Mouse (Mus musculus): ENCODE results near the gene Fbxl18. TPM values are rescaled to one million over a fixed set of nuclear protein-coding genes. Genes with fewer than 3 reads are reported as not detected.
A peak's percentile ranks its signal among the peaks of the same experiment; 100 is the strongest.

Gene Fbxl18
- polyA plus RNA-seq, 1 experiment from 2014 or later = 32.9 TPM

DNA sequence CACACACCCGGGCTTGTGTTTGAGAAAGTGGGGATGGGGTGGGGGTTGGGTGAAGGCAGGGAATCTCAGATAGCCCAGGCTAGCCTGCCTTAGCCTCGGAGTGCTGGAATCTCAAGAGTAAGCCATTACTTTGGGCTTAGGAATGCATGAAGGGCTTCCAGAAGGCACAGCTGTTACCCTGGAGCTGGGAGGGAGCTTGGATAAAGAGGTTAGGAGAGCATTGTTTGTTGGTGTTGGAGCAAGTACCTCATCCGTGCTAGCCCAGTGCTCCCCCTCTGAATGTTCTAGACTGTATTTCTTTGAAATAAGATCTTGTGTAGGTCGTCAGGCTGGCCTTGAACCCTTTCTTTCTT, 34.2 kb upstream of the Fbxl18 start:
- Histone ChIP-seq H3K27me3 (replicated peaks; ENCODE audit: control insufficient read depth, insufficient read depth, low read length) (peaks cover 7% of the 10 kb centered on the region; the same call in 1 of the 2 replicates), H3K27ac (ENCODE audit: low read depth, low read length) (0 out of 2 replicates have a peak overlapping the region, but pooled peaks have one; percentile 27), H3K36me3 (ENCODE audit: control insufficient read depth, insufficient read depth, low read length) (no peaks in the 10 kb centered on the region), H3K4me3 (ENCODE audit: low read length) (peak overlapping the region; percentile 43), H3K4me2 (ENCODE audit: low read length) (peak overlapping the region; percentile 78), H3K9me3 (ENCODE audit: control insufficient read depth, low read length) (no peaks in the 10 kb centered on the region), H3K9ac (ENCODE audit: low read depth, low read length) (peak overlapping the region; percentile 62), H3K4me1 (ENCODE audit: control insufficient read depth, insufficient read depth, low read depth, low read length) (peaks cover 4% of the 10 kb centered on the region)
- no peak for ATAC-seq
- WGBS = 14% methylated on average over 4 of the region's 4 CpGs

DNA sequence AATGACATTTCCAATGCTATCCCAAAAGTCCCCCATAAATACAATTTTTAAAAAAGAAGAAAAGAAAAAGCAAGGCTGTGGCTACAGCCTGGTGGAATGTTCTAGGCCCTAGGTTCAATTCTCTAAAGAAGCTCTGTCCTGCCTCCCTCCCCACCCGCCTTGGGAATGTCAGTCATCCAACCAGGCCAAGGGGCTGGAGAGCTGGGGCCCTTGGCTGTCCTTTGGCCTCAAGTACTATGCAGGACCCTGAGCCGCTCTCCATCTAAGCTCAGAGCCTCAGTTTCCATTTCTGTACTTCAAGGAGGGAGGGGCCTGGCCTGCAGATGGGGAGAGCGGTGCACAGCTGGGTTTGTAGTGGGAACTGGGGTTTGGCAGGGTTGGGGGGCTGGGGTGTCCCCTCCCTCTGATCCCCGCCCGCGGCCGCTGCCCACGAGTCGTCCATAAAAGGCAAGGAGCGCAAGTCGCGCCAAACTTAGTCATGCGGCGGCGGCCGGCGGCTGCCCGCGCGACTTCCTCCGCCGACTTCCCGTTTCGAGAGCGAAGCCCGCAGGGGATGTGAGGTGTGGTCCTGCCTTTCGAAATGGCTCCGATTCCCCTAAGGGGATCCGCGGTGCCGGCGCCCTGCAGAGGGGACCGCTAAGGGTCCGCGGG, 33.7 kb upstream of the Fbxl18 start:
- Histone ChIP-seq H3K36me3 (ENCODE audit: control insufficient read depth, insufficient read depth, low read length) (no peaks in the 10 kb centered on the region), H3K9me3 (ENCODE audit: control insufficient read depth, low read length) (no peaks in the 10 kb centered on the region), H3K4me3 (ENCODE audit: low read length) (peak overlapping the region; percentile 43), H3K4me1 (ENCODE audit: control insufficient read depth, insufficient read depth, low read depth, low read length) (peaks cover 4% of the 10 kb centered on the region), H3K27ac (ENCODE audit: low read depth, low read length) (0 out of 2 replicates have a peak overlapping the region, but pooled peaks have one; percentile 27), H3K4me2 (ENCODE audit: low read length) (peak overlapping the region; percentile 78), H3K9ac (ENCODE audit: low read depth, low read length) (peak overlapping the region; percentile 62), H3K27me3 (replicated peaks; ENCODE audit: control insufficient read depth, insufficient read depth, low read length) (peaks cover 7% of the 10 kb centered on the region; the same call in 1 of the 2 replicates)
- peak; percentile 43 for ATAC-seq
- WGBS = 3% methylated on average over 35 of the region's 35 CpGs

DNA sequence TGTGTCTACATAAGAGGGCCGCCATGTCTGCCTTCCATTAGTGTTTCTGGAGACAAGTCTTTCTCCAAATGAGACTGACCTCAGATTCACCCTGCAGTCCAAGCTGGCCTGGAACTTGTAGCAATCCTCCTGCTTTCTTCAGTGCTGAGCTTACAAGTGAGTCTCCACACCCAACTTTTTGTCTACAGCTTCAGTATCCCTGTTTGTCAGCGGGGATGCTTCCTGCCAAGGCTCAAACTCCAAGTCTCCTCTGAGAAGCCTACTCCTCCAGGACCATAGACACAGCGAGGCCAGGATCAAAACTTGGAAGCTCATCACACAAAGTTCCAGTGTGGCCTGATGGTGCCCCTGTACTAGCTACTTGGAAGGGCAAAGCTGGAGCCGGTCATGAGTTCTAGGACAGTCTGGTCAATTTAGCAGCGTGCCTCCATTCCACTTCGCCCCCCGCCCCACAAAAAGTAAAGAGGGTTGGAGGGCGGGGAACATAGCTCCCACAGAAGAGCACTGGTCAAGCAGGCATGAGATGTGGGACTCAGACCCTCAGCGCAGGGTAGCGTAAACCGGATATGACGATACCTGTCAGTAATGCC, 32.2 kb upstream of the Fbxl18 start:
- Histone ChIP-seq H3K36me3 (ENCODE audit: control insufficient read depth, insufficient read depth, low read length) (no peaks in the 10 kb centered on the region), H3K4me1 (ENCODE audit: control insufficient read depth, insufficient read depth, low read depth, low read length) (peaks cover 4% of the 10 kb centered on the region), H3K27me3 (replicated peaks; ENCODE audit: control insufficient read depth, insufficient read depth, low read length) (peaks cover 7% of the 10 kb centered on the region; the same call in 1 of the 2 replicates), H3K9me3 (ENCODE audit: control insufficient read depth, low read length) (no peaks in the 10 kb centered on the region), H3K4me3 (ENCODE audit: low read length) (no peak overlapping the region), H3K27ac (ENCODE audit: low read depth, low read length) (no peak overlapping the region), H3K4me2 (ENCODE audit: low read length) (no peak overlapping the region), H3K9ac (ENCODE audit: low read depth, low read length) (no peak overlapping the region)
- ATAC-seq = no peak
- 97% methylated on average over 12 of the region's 12 CpGs for WGBS

DNA sequence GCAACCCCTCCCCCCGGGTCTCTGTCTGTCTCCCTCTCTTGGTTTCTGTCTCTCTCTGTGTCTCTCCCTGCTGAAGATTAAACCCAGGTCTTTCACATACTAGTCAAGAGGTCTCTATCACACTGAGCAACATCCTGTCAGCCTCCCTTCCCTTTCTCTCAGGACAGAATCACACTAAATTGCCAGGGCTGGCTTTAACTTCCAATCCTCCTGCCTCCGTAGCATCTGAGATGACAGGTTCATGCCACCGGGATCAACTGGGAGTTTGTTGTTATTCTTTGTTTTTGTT, 31.7 kb upstream of the Fbxl18 start:
- Histone ChIP-seq H3K9me3 (ENCODE audit: control insufficient read depth, low read length) (no peaks in the 10 kb centered on the region), H3K27ac (ENCODE audit: low read depth, low read length) (no peak overlapping the region), H3K36me3 (ENCODE audit: control insufficient read depth, insufficient read depth, low read length) (no peaks in the 10 kb centered on the region), H3K27me3 (replicated peaks; ENCODE audit: control insufficient read depth, insufficient read depth, low read length) (peaks cover 7% of the 10 kb centered on the region; the same call in 1 of the 2 replicates), H3K4me1 (ENCODE audit: control insufficient read depth, insufficient read depth, low read depth, low read length) (peaks cover 4% of the 10 kb centered on the region), H3K4me3 (ENCODE audit: low read length) (no peak overlapping the region), H3K4me2 (ENCODE audit: low read length) (no peak overlapping the region), H3K9ac (ENCODE audit: low read depth, low read length) (no peak overlapping the region)
- 55% methylated on average over 3 of the region's 3 CpGs for WGBS
- no peak for ATAC-seq

DNA sequence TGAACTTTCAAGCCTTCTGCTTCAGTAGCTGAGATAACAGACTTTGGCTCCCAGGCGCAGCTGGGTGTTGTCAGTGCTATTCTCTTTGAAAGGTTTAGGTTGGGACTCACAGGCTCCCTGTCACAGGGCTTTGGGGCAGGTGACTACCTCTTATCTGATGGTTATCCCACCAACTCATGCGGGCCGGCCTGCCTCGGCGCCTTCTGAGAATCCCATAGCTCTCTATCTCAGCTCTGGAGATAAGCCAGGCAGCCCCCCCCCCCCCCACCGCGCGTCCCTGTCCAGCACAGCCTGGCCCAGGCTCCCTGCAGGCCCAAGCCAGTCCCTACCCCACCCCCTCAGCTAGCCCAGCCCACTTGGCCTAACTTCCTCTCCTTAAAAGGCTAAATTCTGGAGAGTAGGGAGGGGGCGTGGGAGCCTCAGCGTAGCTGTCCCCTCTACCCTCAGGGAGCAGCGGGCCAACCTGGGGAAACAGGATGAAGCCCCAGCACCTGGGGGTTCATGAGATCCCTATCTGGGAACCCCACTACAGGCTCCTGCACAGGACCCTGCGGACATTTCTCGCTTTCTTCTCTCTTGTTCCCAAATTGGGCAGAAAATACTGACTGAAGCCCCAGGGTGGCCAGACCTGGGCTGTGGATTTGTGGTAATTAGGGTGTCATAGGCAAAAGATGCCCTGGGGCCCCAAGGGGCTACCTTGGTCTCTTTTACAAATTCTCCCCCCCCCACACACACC, 31.2 kb upstream of the Fbxl18 start:
- H3K9ac ChIP-seq (ENCODE audit: low read depth, low read length) = peak overlapping the region; percentile 33; the same call in 1 of the 2 replicates
- WGBS = 21% methylated on average over 13 of the region's 13 CpGs
- H3K4me1 ChIP-seq (ENCODE audit: control insufficient read depth, insufficient read depth, low read depth, low read length) = peaks cover 4% of the 10 kb centered on the region
- ATAC-seq = peak; percentile 79; the same call in 1 of the 2 replicates
- H3K4me2 ChIP-seq (ENCODE audit: low read length) = no peak overlapping the region
- no peak overlapping the region for H3K27ac ChIP-seq (ENCODE audit: low read depth, low read length)
- peaks cover 7% of the 10 kb centered on the region; the same call in 1 of the 2 replicates for H3K27me3 ChIP-seq (replicated peaks; ENCODE audit: control insufficient read depth, insufficient read depth, low read length)
- H3K9me3 ChIP-seq (ENCODE audit: control insufficient read depth, low read length) = no peaks in the 10 kb centered on the region
- H3K4me3 ChIP-seq (ENCODE audit: low read length) = no peak overlapping the region
- H3K36me3 ChIP-seq (ENCODE audit: control insufficient read depth, insufficient read depth, low read length) = no peaks in the 10 kb centered on the region

DNA sequence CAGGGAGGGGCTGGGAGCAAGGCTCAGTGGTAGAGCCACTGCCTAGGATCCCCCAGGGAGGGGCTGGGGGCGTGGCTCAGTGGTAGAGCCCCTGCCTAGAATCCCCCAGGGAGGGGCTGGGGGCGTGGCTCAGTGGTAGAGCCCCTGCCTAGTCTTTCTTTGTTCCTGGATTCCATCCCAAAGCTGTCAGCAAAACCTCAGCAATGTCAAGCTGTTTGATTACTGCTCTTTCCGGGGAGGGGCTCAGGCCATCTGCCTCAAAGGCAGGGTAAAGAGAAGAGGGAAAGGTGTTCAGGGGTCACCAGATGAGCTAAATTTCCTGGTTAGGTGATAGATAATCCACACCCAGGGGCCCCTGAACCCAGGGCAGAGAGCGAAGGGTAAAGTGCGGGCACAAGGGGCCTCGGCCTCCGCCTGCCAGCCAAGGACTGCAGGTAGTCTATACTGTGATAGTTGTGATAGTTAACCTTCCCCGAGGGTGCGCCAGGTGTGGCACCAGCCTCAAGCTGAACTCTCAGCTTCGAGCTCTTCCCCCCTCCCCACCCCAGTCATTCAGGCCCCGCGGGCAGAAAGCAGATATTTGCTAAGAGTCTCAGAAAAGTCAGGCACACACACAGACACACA, 29.2 kb upstream of the Fbxl18 start:
- ATAC-seq = no peak
- 83% methylated on average over 12 of the region's 12 CpGs for WGBS
- Histone ChIP-seq H3K4me3 (ENCODE audit: low read length) (no peak overlapping the region), H3K36me3 (ENCODE audit: control insufficient read depth, insufficient read depth, low read length) (no peaks in the 10 kb centered on the region), H3K9me3 (ENCODE audit: control insufficient read depth, low read length) (no peaks in the 10 kb centered on the region), H3K4me2 (ENCODE audit: low read length) (no peak overlapping the region), H3K27me3 (replicated peaks; ENCODE audit: control insufficient read depth, insufficient read depth, low read length) (peaks cover 7% of the 10 kb centered on the region; the same call in 1 of the 2 replicates), H3K4me1 (ENCODE audit: control insufficient read depth, insufficient read depth, low read depth, low read length) (peaks cover 4% of the 10 kb centered on the region), H3K9ac (ENCODE audit: low read depth, low read length) (no peak overlapping the region), H3K27ac (ENCODE audit: low read depth, low read length) (no peak overlapping the region)

DNA sequence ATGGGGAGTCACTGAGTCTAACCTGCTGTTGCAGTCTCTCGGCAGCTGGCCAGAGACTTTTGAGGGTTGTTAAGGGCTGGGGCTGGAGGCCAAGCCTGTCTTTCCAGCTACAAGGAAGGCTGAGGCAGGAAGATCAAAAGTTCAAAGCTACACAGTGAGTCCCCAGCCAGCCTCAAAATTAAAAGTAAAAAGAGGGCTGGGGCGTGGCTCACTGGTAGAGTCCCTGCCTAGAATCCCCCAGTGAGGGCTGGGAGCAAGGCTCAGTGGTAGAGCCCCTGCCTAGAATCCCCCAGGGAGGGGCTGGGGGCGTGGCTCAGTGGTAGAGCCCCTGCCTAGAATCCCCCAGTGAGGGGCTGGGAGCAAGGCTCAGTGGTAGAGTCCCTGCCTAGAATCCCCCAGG, 28.6 kb upstream of the Fbxl18 start:
- peaks cover 6% of the 10 kb centered on the region; the same call in 1 of the 2 replicates for H3K27me3 ChIP-seq (replicated peaks; ENCODE audit: control insufficient read depth, insufficient read depth, low read length)
- no peaks in the 10 kb centered on the region for H3K36me3 ChIP-seq (ENCODE audit: control insufficient read depth, insufficient read depth, low read length)
- ATAC-seq = no peak
- WGBS = 92% methylated on average over 2 of the region's 3 CpGs
- H3K4me2 ChIP-seq (ENCODE audit: low read length) = no peak overlapping the region
- H3K27ac ChIP-seq (ENCODE audit: low read depth, low read length) = no peak overlapping the region
- no peaks in the 10 kb centered on the region for H3K9me3 ChIP-seq (ENCODE audit: control insufficient read depth, low read length)
- H3K4me1 ChIP-seq (ENCODE audit: control insufficient read depth, insufficient read depth, low read depth, low read length) = peaks cover under 1% of the 10 kb centered on the region
- no peak overlapping the region for H3K4me3 ChIP-seq (ENCODE audit: low read length)
- H3K9ac ChIP-seq (ENCODE audit: low read depth, low read length) = no peak overlapping the region

DNA sequence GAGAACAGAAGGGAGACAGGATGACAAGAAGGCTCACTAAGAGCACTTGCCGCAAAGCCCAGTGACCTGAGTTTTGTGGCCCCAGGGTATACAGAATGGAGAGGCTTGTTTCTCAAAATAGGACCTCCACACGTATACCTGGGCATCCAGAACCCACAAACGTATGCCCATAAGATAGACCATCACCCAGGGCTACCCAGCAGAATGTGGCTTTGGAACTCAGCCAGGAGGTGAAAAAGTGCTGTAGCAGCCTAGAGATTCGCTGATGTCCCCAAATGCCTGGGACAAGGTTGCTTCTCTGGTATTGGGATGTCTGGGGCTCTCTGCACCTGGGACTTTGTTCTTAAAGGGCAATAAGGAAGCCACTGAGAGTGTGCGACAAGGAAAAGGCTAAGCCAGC, 27.0 kb upstream of the Fbxl18 start:
- Histone ChIP-seq H3K9ac (ENCODE audit: low read depth, low read length) (no peak overlapping the region), H3K27me3 (replicated peaks; ENCODE audit: control insufficient read depth, insufficient read depth, low read length) (no peaks in the 10 kb centered on the region), H3K27ac (ENCODE audit: low read depth, low read length) (no peak overlapping the region), H3K4me3 (ENCODE audit: low read length) (no peak overlapping the region), H3K36me3 (ENCODE audit: control insufficient read depth, insufficient read depth, low read length) (no peaks in the 10 kb centered on the region), H3K4me1 (ENCODE audit: control insufficient read depth, insufficient read depth, low read depth, low read length) (no peaks in the 10 kb centered on the region), H3K9me3 (ENCODE audit: control insufficient read depth, low read length) (no peaks in the 10 kb centered on the region), H3K4me2 (ENCODE audit: low read length) (no peak overlapping the region)
- 82% methylated on average over 5 of the region's 5 CpGs for WGBS
- no peak for ATAC-seq

DNA sequence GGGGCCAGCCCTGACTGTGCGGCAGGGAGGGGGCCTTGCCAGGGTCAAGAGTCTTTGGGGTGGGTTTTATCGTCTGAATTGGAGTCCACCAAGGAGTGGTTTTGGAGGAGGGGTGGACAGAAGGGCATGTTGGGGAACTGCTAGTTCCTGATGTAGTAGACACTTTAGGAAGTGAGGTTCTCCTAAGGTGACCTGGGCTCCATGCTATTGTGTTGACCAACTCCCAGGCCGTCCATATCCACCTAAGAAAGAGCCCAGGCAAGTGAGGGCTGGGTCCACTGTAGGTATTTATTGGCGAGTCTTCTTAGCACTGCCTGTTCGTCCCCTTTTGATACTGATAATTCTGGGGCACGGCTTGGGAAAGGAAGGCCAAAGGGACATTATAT, 25.8 kb upstream of the Fbxl18 start:
- H3K27me3 ChIP-seq (replicated peaks; ENCODE audit: control insufficient read depth, insufficient read depth, low read length) = no peaks in the 10 kb centered on the region
- H3K4me1 ChIP-seq (ENCODE audit: control insufficient read depth, insufficient read depth, low read depth, low read length) = no peaks in the 10 kb centered on the region
- H3K4me2 ChIP-seq (ENCODE audit: low read length) = no peak overlapping the region
- 88% methylated on average over 6 of the region's 6 CpGs for WGBS
- no peak for ATAC-seq
- H3K27ac ChIP-seq (ENCODE audit: low read depth, low read length) = no peak overlapping the region
- H3K9ac ChIP-seq (ENCODE audit: low read depth, low read length) = no peak overlapping the region
- H3K9me3 ChIP-seq (ENCODE audit: control insufficient read depth, low read length) = no peaks in the 10 kb centered on the region
- H3K36me3 ChIP-seq (ENCODE audit: control insufficient read depth, insufficient read depth, low read length) = no peaks in the 10 kb centered on the region
- no peak overlapping the region for H3K4me3 ChIP-seq (ENCODE audit: low read length)
